Mouse (Mus musculus): ENCODE measurements at regions not wholly inside any gene's neighbourhood (a gene's known extent, or its start where the extent isn't known, plus 50 kb on each side); places are given as distances from the start of the nearest gene placed in this dataset.

GRCm38 (mm10) chr15:3640091-3640490 is 56.8 kb upstream of the Ghr start:
- H3K36me3 ChIP-seq (ENCODE audit: control insufficient read depth, insufficient read depth, low read length): no peaks in the 10 kb centered on the region
- no peaks in the 10 kb centered on the region for H3K9me3 ChIP-seq (ENCODE audit: control insufficient read depth, low read length)
- no peak overlapping the region for H3K9ac ChIP-seq (ENCODE audit: low read depth, low read length)
- H3K4me3 ChIP-seq (ENCODE audit: low read length): no peak overlapping the region
- 57% methylated on average over 5 of the region's 5 CpGs for WGBS
- H3K27ac ChIP-seq (ENCODE audit: low read length): no peak overlapping the region
- H3K4me1 ChIP-seq (ENCODE audit: control insufficient read depth, insufficient read depth, low read length): no peaks in the 10 kb centered on the region
- ATAC-seq: no peak
- H3K4me2 ChIP-seq (ENCODE audit: low read depth, low read length): no peak overlapping the region
- no peaks in the 10 kb centered on the region for H3K27me3 ChIP-seq (replicated peaks; ENCODE audit: control insufficient read depth, insufficient read depth, low read length)

Measured in intestine, embryonic 16.5 days (tissue).